Comparison of ENCODE assay signal across 27 mouse cellular contexts in genomic region chr15:31120147-31120546, GRCm38 (mm10).
DNase-seq lines count a peak whose midpoint lies in the region; ATAC-seq and TF ChIP-seq lines count a peak whose summit lies in the region.
"Had no signal": no experiment of that assay in that cellular context is flagged by ENCODE, and none has a peak within 500 bp of the region (broad histone marks: within the 10 kb centered on the region; RNA-seq: fewer than 3 reads in every experiment).

No protein-coding gene starts in this region.

- WGBS in forebrain, embryonic 16.5 days = 45% methylated on average over 6 of the region's 6 CpGs
- 45% methylated on average over 6 of the region's 6 CpGs for WGBS in forebrain, embryonic 15.5 days
- WGBS in lung, embryonic 14.5 days = 36% methylated on average over 6 of the region's 6 CpGs
- WGBS in lung, postnatal 0 days = 47% methylated on average over 6 of the region's 6 CpGs

- H3K4me3 ChIP-seq in forebrain, embryonic 16.5 days (replicated peaks; ENCODE audit: low read length) = no peak overlapping the region
- no peak overlapping the region for H3K4me3 ChIP-seq in forebrain, embryonic 15.5 days
- no peak overlapping the region for H3K4me3 ChIP-seq in lung, embryonic 14.5 days (ENCODE audit: low read depth, low read length)
- H3K4me3 ChIP-seq in CH12.LX (replicated peaks in 1 of 3; ENCODE audit: low read depth in 2 of 3, low read length in 2 of 3, poor library complexity in 1 of 3) = no peak overlapping the region
- H3K4me3 ChIP-seq in lung, postnatal 0 days (ENCODE audit: low read depth, low read length) = no peak overlapping the region
- H3K4me3 ChIP-seq: embryonic facial prominence, embryonic 12.5 days; heart, adult 2 months; heart, embryonic 13.5 days; kidney, embryonic 15.5 days; limb, embryonic 12.5 days; liver, embryonic 13.5 days had no signal

- no peak overlapping the region for H3K9ac ChIP-seq in forebrain, embryonic 16.5 days (replicated peaks; ENCODE audit: low read depth, low read length)
- H3K9ac ChIP-seq in forebrain, embryonic 15.5 days (replicated peaks) = no peak overlapping the region
- no peak overlapping the region for H3K9ac ChIP-seq in lung, embryonic 14.5 days
- H3K9ac ChIP-seq in CH12.LX (ENCODE audit: insufficient read depth, low read depth) = no peak overlapping the region
- H3K9ac ChIP-seq in lung, postnatal 0 days (replicated peaks; ENCODE audit: low read depth) = no peak overlapping the region
- H3K9ac ChIP-seq: embryonic facial prominence, embryonic 12.5 days; heart, embryonic 13.5 days; kidney, embryonic 15.5 days; limb, embryonic 12.5 days; liver, embryonic 13.5 days had no signal

- H3K27ac ChIP-seq in forebrain, embryonic 16.5 days (ENCODE audit: low read length) = no peak overlapping the region
- no peak overlapping the region for H3K27ac ChIP-seq in forebrain, embryonic 15.5 days (replicated peaks)
- 0 out of 2 replicates have a peak overlapping the region, but pooled peaks have one; percentile 12 for H3K27ac ChIP-seq in lung, embryonic 14.5 days (ENCODE audit: low read depth)
- no peak overlapping the region for H3K27ac ChIP-seq in CH12.LX (ENCODE audit: insufficient read depth, low read depth)
- no peak overlapping the region for H3K27ac ChIP-seq in lung, postnatal 0 days (ENCODE audit: low read length)
- H3K27ac ChIP-seq: embryonic facial prominence, embryonic 12.5 days; heart, adult 2 months; heart, embryonic 13.5 days; kidney, embryonic 15.5 days; limb, embryonic 12.5 days; liver, embryonic 13.5 days; macrophage had no signal

- no peaks in the 10 kb centered on the region for H3K79me2 ChIP-seq in CH12.LX (replicated peaks; ENCODE audit: control insufficient read depth, extremely low read depth, insufficient read depth, poor library complexity, severe bottlenecking)

- TF ChIP-seq EP300 in CH12.LX (IDR thresholded peaks at IDR 0.05; ENCODE audit: low read length) = no peak
- TF ChIP-seq EP300 in lung, postnatal 0 days (IDR thresholded peaks at IDR 0.05) = peak; percentile 53

- peak; percentile 43; the same call in 1 of the 2 replicates for ATAC-seq in forebrain, embryonic 16.5 days
- no peak for ATAC-seq in forebrain, embryonic 15.5 days (replicated peaks)
- peak; percentile 82 for ATAC-seq in lung, embryonic 14.5 days (ENCODE audit: insufficient read depth)
- ATAC-seq in lung, postnatal 0 days = peak; percentile 87
- ATAC-seq: CD4-positive, CD25-positive, alpha-beta regulatory T cell, adult 4 months; hindbrain, embryonic 16.5 days; intestine, postnatal 0 days; Patski had no signal

- dilution Hi-C loops in CH12.LX (cut with MboI; ENCODE audit: extremely low pct_ligation_motif_present, extremely low pct_unique_long_range_greater_than_20kb, low sequenced_read_pairs) = no loop called here

- in situ Hi-C loops in CH12.LX (cut with MboI; ENCODE audit: low pct_ligation_motif_present, low pct_unique_long_range_greater_than_20kb, low sequenced_read_pairs) = no loop called here

- no peaks in the 10 kb centered on the region for H3K9me3 ChIP-seq in forebrain, embryonic 16.5 days (ENCODE audit: control insufficient read depth, low read length)
- H3K9me3 ChIP-seq in forebrain, embryonic 15.5 days = no peaks in the 10 kb centered on the region
- no peaks in the 10 kb centered on the region for H3K9me3 ChIP-seq in lung, embryonic 14.5 days (ENCODE audit: low read depth, low read length)
- H3K9me3 ChIP-seq in CH12.LX (replicated peaks; ENCODE audit: low read length) = no peaks in the 10 kb centered on the region
- H3K9me3 ChIP-seq in lung, postnatal 0 days (ENCODE audit: low read length) = no peaks in the 10 kb centered on the region
- H3K9me3 ChIP-seq: embryonic facial prominence, embryonic 12.5 days; heart, embryonic 13.5 days; kidney, embryonic 15.5 days; limb, embryonic 12.5 days; liver, embryonic 13.5 days had no signal

- TF ChIP-seq RAD21 in CH12.LX (IDR thresholded peaks at IDR 0.05; ENCODE audit: low read depth, low read length) = no peak

- no peaks in the 10 kb centered on the region for H3K36me3 ChIP-seq in forebrain, embryonic 16.5 days (ENCODE audit: control insufficient read depth, insufficient read depth)
- H3K36me3 ChIP-seq in forebrain, embryonic 15.5 days = no peaks in the 10 kb centered on the region
- H3K36me3 ChIP-seq in lung, embryonic 14.5 days (ENCODE audit: insufficient read depth) = no peaks in the 10 kb centered on the region
- H3K36me3 ChIP-seq in CH12.LX (replicated peaks in 1 of 2; ENCODE audit: control insufficient read depth in 1 of 2, insufficient read depth in 1 of 2, low read length in 1 of 2) = no peaks in the 10 kb centered on the region
- no peaks in the 10 kb centered on the region for H3K36me3 ChIP-seq in lung, postnatal 0 days (ENCODE audit: insufficient read depth, low read length)
- H3K36me3 ChIP-seq: embryonic facial prominence, embryonic 12.5 days; heart, embryonic 13.5 days; kidney, embryonic 15.5 days; limb, embryonic 12.5 days; liver, embryonic 13.5 days had no signal

- peaks cover 6% of the 10 kb centered on the region for H3K4me1 ChIP-seq in forebrain, embryonic 16.5 days (replicated peaks; ENCODE audit: control insufficient read depth, insufficient read depth, low read length)
- H3K4me1 ChIP-seq in forebrain, embryonic 15.5 days = peaks cover 5% of the 10 kb centered on the region; the same call in 1 of the 2 replicates
- H3K4me1 ChIP-seq in lung, embryonic 14.5 days (ENCODE audit: insufficient read depth) = no peaks in the 10 kb centered on the region
- H3K4me1 ChIP-seq in CH12.LX (ENCODE audit: control insufficient read depth in 1 of 2, insufficient read depth in 2 of 2) = no peaks in the 10 kb centered on the region; a peak in 1 of 4 replicates
- no peaks in the 10 kb centered on the region for H3K4me1 ChIP-seq in lung, postnatal 0 days (ENCODE audit: insufficient read depth, low read depth, low read length)
- H3K4me1 ChIP-seq: embryonic facial prominence, embryonic 12.5 days; heart, embryonic 13.5 days; kidney, embryonic 15.5 days; limb, embryonic 12.5 days; liver, embryonic 13.5 days had no signal

- no peak for TF ChIP-seq POLR2A in CH12.LX (IDR thresholded peaks at IDR 0.05; ENCODE audit: low read depth, low read length)

- DNase-seq in lung, embryonic 14.5 days = peak; percentile 81
- DNase-seq in lung, postnatal 14 days = no peak
- peak; percentile 23 for DNase-seq in CH12.LX (ENCODE audit: extremely low read depth)
- DNase-seq in lung, postnatal 0 days (ENCODE audit: low spot score) = peak; percentile 79
- no peak for DNase-seq in urinary bladder, adult 2 months (ENCODE audit: low spot score)
- DNase-seq in layer of hippocampus, adult 11-12 months (ENCODE audit: low spot score) = no peak
- DNase-seq: adrenal gland, postnatal 36 days; cerebellum, adult 18-20 months; cerebellum, postnatal 14 days; gastrocnemius, postnatal 36 days; heart, adult 2 months; heart, postnatal 14 days; kidney, postnatal 36 days; liver, embryonic 13.5 days; right cerebral cortex, postnatal 4 days; thymus, postnatal 36 days had no signal

- TF ChIP-seq CTCF in lung, embryonic 14.5 days (IDR thresholded peaks at IDR 0.05; ENCODE audit: low read depth) = no peak
- no peak for TF ChIP-seq CTCF in CH12.LX (conservative IDR thresholded peaks at IDR 0.05 in 1 of 2, IDR thresholded peaks at IDR 0.05 in 1 of 2; ENCODE audit: low read depth in 2 of 2, low read length in 2 of 2)
- TF ChIP-seq CTCF in lung, postnatal 0 days (IDR thresholded peaks at IDR 0.05) = no peak

- H3K4me2 ChIP-seq in forebrain, embryonic 16.5 days (ENCODE audit: low read length) = no peak overlapping the region
- no peak overlapping the region for H3K4me2 ChIP-seq in forebrain, embryonic 15.5 days (replicated peaks)
- no peak overlapping the region for H3K4me2 ChIP-seq in lung, embryonic 14.5 days
- H3K4me2 ChIP-seq in CH12.LX (ENCODE audit: insufficient read depth, low read depth, poor library complexity, severe bottlenecking) = peak overlapping the region; percentile 2; the same call in 1 of the 2 replicates
- no peak overlapping the region for H3K4me2 ChIP-seq in lung, postnatal 0 days (replicated peaks; ENCODE audit: low read depth, low read length)
- H3K4me2 ChIP-seq: embryonic facial prominence, embryonic 12.5 days; heart, embryonic 13.5 days; kidney, embryonic 15.5 days; limb, embryonic 12.5 days; liver, embryonic 13.5 days had no signal

- H3K27me3 ChIP-seq in forebrain, embryonic 16.5 days (replicated peaks; ENCODE audit: control insufficient read depth, insufficient read depth, low read length) = no peaks in the 10 kb centered on the region
- no peaks in the 10 kb centered on the region for H3K27me3 ChIP-seq in forebrain, embryonic 15.5 days
- no peaks in the 10 kb centered on the region for H3K27me3 ChIP-seq in lung, embryonic 14.5 days (ENCODE audit: insufficient read depth, low read length)
- no peaks in the 10 kb centered on the region for H3K27me3 ChIP-seq in CH12.LX (replicated peaks)
- H3K27me3 ChIP-seq in lung, postnatal 0 days (replicated peaks; ENCODE audit: insufficient read depth, low read length) = no peaks in the 10 kb centered on the region
- H3K27me3 ChIP-seq: embryonic facial prominence, embryonic 12.5 days; heart, embryonic 13.5 days; kidney, embryonic 15.5 days; limb, embryonic 12.5 days; liver, embryonic 13.5 days; Patski had no signal

TF ChIP-seq in CH12.LX, 34 proteins besides CTCF, POLR2A, EP300 and RAD21:
- TF ChIP-seq NELFE (IDR thresholded peaks at IDR 0.05; ENCODE audit: low read depth, low read length) (no peak), IRF4 (IDR thresholded peaks at IDR 0.05; ENCODE audit: low read depth, low read length) (no peak), MAFK (IDR thresholded peaks at IDR 0.05; ENCODE audit: insufficient replicate concordance, low read length) (no peak), ZKSCAN1 (IDR thresholded peaks at IDR 0.05; ENCODE audit: borderline replicate concordance, low read depth, low read length) (no peak), ZMIZ1 (IDR thresholded peaks at IDR 0.05; ENCODE audit: low read depth, low read length) (no peak), GABPA (IDR thresholded peaks at IDR 0.05; ENCODE audit: insufficient replicate concordance, low read depth, low read length) (no peak), BHLHE40 (IDR thresholded peaks at IDR 0.05; ENCODE audit: low read depth, low read length) (no peak), MYC (IDR thresholded peaks at IDR 0.05; ENCODE audit: low read depth, low read length) (no peak), UBTF (IDR thresholded peaks at IDR 0.05; ENCODE audit: low read depth, low read length) (no peak), ETS1 (conservative IDR thresholded peaks at IDR 0.05; ENCODE audit: low read depth, low read length) (no peak; the same call in 1 of the 2 replicates), USF2 (conservative IDR thresholded peaks at IDR 0.05; ENCODE audit: low read depth, low read length) (no peak)
TF ChIP-seq in CH12.LX: peak in this region for 0.

Comparison
In these comparisons a context has a peak if more than half of its experiments do, and no peak if none do; other contexts are left out.
1. DNase-seq: peak in lung, embryonic 14.5 days (single experiment), CH12.LX (single experiment) and lung, postnatal 0 days (single experiment); none in lung, postnatal 14 days (single experiment), urinary bladder, adult 2 months (single experiment) and layer of hippocampus, adult 11-12 months (single experiment).